Mouse (Mus musculus): ENCODE results near the gene Epo. TPM values are rescaled to one million over a fixed set of nuclear protein-coding genes. Genes with fewer than 3 reads are reported as not detected.

The Epo gene
- polyA plus RNA-seq, 1 experiment from 2014 or later: 0.66 TPM

GRCm38 (mm10) chr5:137455866-137456591 lies 77.0 kb downstream of the Epo start:
- H3K27me3 ChIP-seq: no peaks in the 10 kb centered on the region
- ATAC-seq (ENCODE audit: borderline replicate concordance, extremely low read depth, low FRiP score, low TSS enrichment): peak; percentile 88
- H3K9ac ChIP-seq: no peak overlapping the region
- H3K4me3 ChIP-seq: no peak overlapping the region
- WGBS: 40% methylated on average over 7 of the region's 7 CpGs
- peaks cover 4% of the 10 kb centered on the region; the same call in 1 of the 2 replicates for H3K4me1 ChIP-seq
- H3K4me2 ChIP-seq: no peak overlapping the region
- H3K9me3 ChIP-seq: no peaks in the 10 kb centered on the region
- H3K27ac ChIP-seq: peak overlapping the region; percentile 78
- no peaks in the 10 kb centered on the region for H3K36me3 ChIP-seq

- Histone ChIP-seq H3K4me2 (no peak overlapping the region), H3K4me3 (no peak overlapping the region), H3K9me3 (no peaks in the 10 kb centered on the region), H3K36me3 (no peaks in the 10 kb centered on the region), H3K9ac (no peak overlapping the region), H3K27ac (peak overlapping the region; percentile 73), H3K27me3 (no peaks in the 10 kb centered on the region), H3K4me1 (peaks cover 4% of the 10 kb centered on the region; the same call in 1 of the 2 replicates)
- WGBS: 63% methylated on average over 6 of the region's 6 CpGs
- 0 out of 2 replicates have a peak, but pooled peaks have one; percentile 17 for ATAC-seq (ENCODE audit: borderline replicate concordance, extremely low read depth, low FRiP score, low TSS enrichment)
Observed at GRCm38 (mm10) chr5:137455206-137455605, 77.8 kb downstream of the Epo start.

GRCm38 (mm10) chr5:137445536-137445935 lies 87.5 kb downstream of the Epo start:
- Histone ChIP-seq H3K4me2 (no peak overlapping the region), H3K36me3 (no peaks in the 10 kb centered on the region), H3K27me3 (no peaks in the 10 kb centered on the region), H3K4me3 (no peak overlapping the region), H3K9ac (no peak overlapping the region), H3K9me3 (no peaks in the 10 kb centered on the region), H3K4me1 (no peaks in the 10 kb centered on the region), H3K27ac (no peak overlapping the region)
- ATAC-seq (ENCODE audit: borderline replicate concordance, extremely low read depth, low FRiP score, low TSS enrichment): no peak

GRCm38 (mm10) chr5:137440216-137440855 lies 92.7 kb downstream of the Epo start:
- Histone ChIP-seq H3K4me2 (no peak overlapping the region), H3K4me1 (no peaks in the 10 kb centered on the region), H3K27ac (peak overlapping the region; percentile 37; the same call in 1 of the 2 replicates), H3K9ac (no peak overlapping the region), H3K4me3 (no peak overlapping the region), H3K9me3 (no peaks in the 10 kb centered on the region), H3K27me3 (no peaks in the 10 kb centered on the region), H3K36me3 (no peaks in the 10 kb centered on the region)
- peak; percentile 69; the same call in 1 of the 2 replicates for ATAC-seq (ENCODE audit: borderline replicate concordance, extremely low read depth, low FRiP score, low TSS enrichment)
- 49% methylated on average over 11 of the region's 11 CpGs for WGBS

- H3K27ac ChIP-seq: no peak overlapping the region
- H3K4me2 ChIP-seq: no peak overlapping the region
- no peak overlapping the region for H3K4me3 ChIP-seq
- H3K9ac ChIP-seq: no peak overlapping the region
- H3K9me3 ChIP-seq: no peaks in the 10 kb centered on the region
- no peaks in the 10 kb centered on the region for H3K27me3 ChIP-seq
- no peak for ATAC-seq (ENCODE audit: borderline replicate concordance, extremely low read depth, low FRiP score, low TSS enrichment)
- no peaks in the 10 kb centered on the region for H3K36me3 ChIP-seq
- H3K4me1 ChIP-seq: peaks cover 3% of the 10 kb centered on the region; the same call in 1 of the 2 replicates
- 43% methylated on average over 6 of the region's 6 CpGs for WGBS
Observed at GRCm38 (mm10) chr5:137433889-137434288, 99.2 kb downstream of the Epo start.

Small RNA genes within 50 kb of the gene (microRNA-seq; reads per million reads assigned to microRNA genes)
- gene Mir6418: not detected

Other genes starting within 250 kb of the Epo start
- 1.8 and 3.9 TPM in 2 replicates for gene Ache, start 245.7 kb downstream of the Epo start, polyA plus RNA-seq (2015; fragmentation: Nextera tagmentation; extraction: Ambion mirVana)
- 5.3 and 5.8 TPM in 2 replicates for gene Ufsp1, start 238.6 kb downstream of the Epo start, polyA plus RNA-seq (2015; fragmentation: Nextera tagmentation; extraction: Ambion mirVana)
- gene Srrt, start 225.6 kb downstream of the Epo start, polyA plus RNA-seq (2015; fragmentation: Nextera tagmentation; extraction: Ambion mirVana): 145 and 155 TPM in 2 replicates
- gene Trip6, start 218.8 kb downstream of the Epo start, polyA plus RNA-seq (2015; fragmentation: Nextera tagmentation; extraction: Ambion mirVana): 95.9 and 96.3 TPM in 2 replicates
- gene Slc12a9, start 199.6 kb downstream of the Epo start, polyA plus RNA-seq (2015; fragmentation: Nextera tagmentation; extraction: Ambion mirVana): 12.0 and 13.0 TPM in 2 replicates
- gene Ephb4, start 183.1 kb downstream of the Epo start, polyA plus RNA-seq (2015; fragmentation: Nextera tagmentation; extraction: Ambion mirVana): 57.5 and 58.9 TPM in 2 replicates
- 0.26 and 0.35 TPM in 2 replicates for gene Zan, start 56.2 kb downstream of the Epo start, polyA plus RNA-seq (2015; fragmentation: Nextera tagmentation; extraction: Ambion mirVana)
- 54.1 and 58.4 TPM in 2 replicates for gene Pop7, start 30.7 kb downstream of the Epo start, polyA plus RNA-seq (2015; fragmentation: Nextera tagmentation; extraction: Ambion mirVana)
- gene Gigyf1, start 14.7 kb downstream of the Epo start, polyA plus RNA-seq (2015; fragmentation: Nextera tagmentation; extraction: Ambion mirVana): 11.8 and 12.1 TPM in 2 replicates
- gene Gnb2, start 268 bp upstream of the Epo start, polyA plus RNA-seq (2015; fragmentation: Nextera tagmentation; extraction: Ambion mirVana): 414 and 437 TPM in 2 replicates
- 0.24 and 0.71 TPM in 2 replicates for gene Actl6b, start 20.3 kb upstream of the Epo start, polyA plus RNA-seq (2015; fragmentation: Nextera tagmentation; extraction: Ambion mirVana)
- 0.31 and 0.40 TPM in 2 replicates for gene Tfr2, start 36.6 kb upstream of the Epo start, polyA plus RNA-seq (2015; fragmentation: Nextera tagmentation; extraction: Ambion mirVana)
- gene Mospd3, start 67.8 kb upstream of the Epo start, polyA plus RNA-seq (2015; fragmentation: Nextera tagmentation; extraction: Ambion mirVana): 31.6 and 32.8 TPM in 2 replicates
- gene Pcolce, start 80.5 kb upstream of the Epo start, polyA plus RNA-seq (2015; fragmentation: Nextera tagmentation; extraction: Ambion mirVana): 130 TPM in 2 replicates
- gene Fbxo24, start 95.8 kb upstream of the Epo start, polyA plus RNA-seq (2015; fragmentation: Nextera tagmentation; extraction: Ambion mirVana): 0.08 and 0.21 TPM in 2 replicates
- 35.7 and 37.1 TPM in 2 replicates for gene Lrch4, start 95.9 kb upstream of the Epo start, polyA plus RNA-seq (2015; fragmentation: Nextera tagmentation; extraction: Ambion mirVana)
- 9.4 and 9.6 TPM in 2 replicates for gene Gm20605, start 95.9 kb upstream of the Epo start, polyA plus RNA-seq (2015; fragmentation: Nextera tagmentation; extraction: Ambion mirVana)
- gene Sap25, start 108.1 kb upstream of the Epo start, polyA plus RNA-seq (2015; fragmentation: Nextera tagmentation; extraction: Ambion mirVana): 6.5 and 8.3 TPM in 2 replicates
- 0.06 TPM in 1 of 2 replicates, not detected in the other for gene Irs3, start 112.5 kb upstream of the Epo start, polyA plus RNA-seq (2015; fragmentation: Nextera tagmentation; extraction: Ambion mirVana)
- 15.5 and 16.7 TPM in 2 replicates for gene Agfg2, start 151.5 kb upstream of the Epo start, polyA plus RNA-seq (2015; fragmentation: Nextera tagmentation; extraction: Ambion mirVana)
- gene Nyap1, start 208.4 kb upstream of the Epo start, polyA plus RNA-seq (2015; fragmentation: Nextera tagmentation; extraction: Ambion mirVana): 1.6 and 1.8 TPM in 2 replicates
- gene Tsc22d4, start 212.5 kb upstream of the Epo start, polyA plus RNA-seq (2015; fragmentation: Nextera tagmentation; extraction: Ambion mirVana): 136 and 150 TPM in 2 replicates
- 33.7 and 33.9 TPM in 2 replicates for gene Ppp1r35, start 245.6 kb upstream of the Epo start, polyA plus RNA-seq (2015; fragmentation: Nextera tagmentation; extraction: Ambion mirVana)

Data from lung, embryonic 15.5 days (tissue).